Mouse (Mus musculus): Measurements from ENCODE around the gene Psma4. TPM values are rescaled to one million over a fixed set of nuclear protein-coding genes. Genes with fewer than 3 reads are reported as not detected.
A peak's percentile ranks its signal among the peaks of the same experiment; 100 is the strongest.

Gene Psma4
- polyA plus RNA-seq, 1 experiment, result not detected

- 70% methylated on average over 8 of the region's 8 CpGs for WGBS
- Histone ChIP-seq H3K27ac (ENCODE audit: insufficient read depth, low read depth, low read length) (no peak within 1 kb of the TSS), H3K4me3 (ENCODE audit: insufficient read depth, low read depth, low read length) (peak within 1 kb of the TSS; percentile 57), H3K4me1 (ENCODE audit: control insufficient read depth, insufficient read depth, low read length) (peaks cover 10% of the 10 kb centered on the region)
- TF ChIP-seq CTCF (IDR thresholded peaks at IDR 0.05; ENCODE audit: insufficient read depth, low read depth, low read length) (no peak), POLR2A (IDR thresholded peaks at IDR 0.05; ENCODE audit: insufficient read depth, low read depth, low read length) (no peak)
Measured at GRCm38 (mm10) chr9:54980674-54981073, 30.1 kb downstream of the Psma4 start, which contains the start of gene Chrna5. TSS of gene Chrna5 (plus strand) at chr9:54980880.

GRCm38 (mm10) chr9:54981291-54982191, 31.0 kb downstream of the Psma4 start:
- 1% methylated on average over 85 of the region's 85 CpGs for WGBS
- no peak for TF ChIP-seq CTCF (IDR thresholded peaks at IDR 0.05; ENCODE audit: insufficient read depth, low read depth, low read length)
- no peak for TF ChIP-seq POLR2A (IDR thresholded peaks at IDR 0.05; ENCODE audit: insufficient read depth, low read depth, low read length)
- Histone ChIP-seq H3K4me1 (ENCODE audit: control insufficient read depth, insufficient read depth, low read length) (peaks cover 10% of the 10 kb centered on the region), H3K4me3 (ENCODE audit: insufficient read depth, low read depth, low read length) (peak overlapping the region; percentile 57), H3K27ac (ENCODE audit: insufficient read depth, low read depth, low read length) (no peak overlapping the region)

- peaks cover 10% of the 10 kb centered on the region for H3K4me1 ChIP-seq (ENCODE audit: control insufficient read depth, insufficient read depth, low read length)
- 31% methylated on average over 7 of the region's 7 CpGs for WGBS
- TF ChIP-seq CTCF (IDR thresholded peaks at IDR 0.05; ENCODE audit: insufficient read depth, low read depth, low read length) (no peak), POLR2A (IDR thresholded peaks at IDR 0.05; ENCODE audit: insufficient read depth, low read depth, low read length) (no peak)
- no peak overlapping the region for H3K4me3 ChIP-seq (ENCODE audit: insufficient read depth, low read depth, low read length)
- no peak overlapping the region for H3K27ac ChIP-seq (ENCODE audit: insufficient read depth, low read depth, low read length)
Measured at GRCm38 (mm10) chr9:54982401-54982800, 31.8 kb downstream of the Psma4 start.

GRCm38 (mm10) chr9:54990362-54990761, 39.8 kb downstream of the Psma4 start:
- 86% methylated on average over 3 of the region's 3 CpGs for WGBS
- Histone ChIP-seq H3K27ac (ENCODE audit: insufficient read depth, low read depth, low read length) (no peak overlapping the region), H3K4me3 (ENCODE audit: insufficient read depth, low read depth, low read length) (no peak overlapping the region), H3K4me1 (ENCODE audit: control insufficient read depth, insufficient read depth, low read length) (no peaks in the 10 kb centered on the region)
- TF ChIP-seq CTCF (IDR thresholded peaks at IDR 0.05; ENCODE audit: insufficient read depth, low read depth, low read length), result no peak
- no peak for TF ChIP-seq POLR2A (IDR thresholded peaks at IDR 0.05; ENCODE audit: insufficient read depth, low read depth, low read length)

- Histone ChIP-seq H3K4me3 (ENCODE audit: insufficient read depth, low read depth, low read length) (no peak overlapping the region), H3K27ac (ENCODE audit: insufficient read depth, low read depth, low read length) (no peak overlapping the region), H3K4me1 (ENCODE audit: control insufficient read depth, insufficient read depth, low read length) (no peaks in the 10 kb centered on the region)
- WGBS, result 52% methylated on average over 3 of the region's 3 CpGs
- no peak for TF ChIP-seq POLR2A (IDR thresholded peaks at IDR 0.05; ENCODE audit: insufficient read depth, low read depth, low read length)
- TF ChIP-seq CTCF (IDR thresholded peaks at IDR 0.05; ENCODE audit: insufficient read depth, low read depth, low read length), result no peak
Measured at GRCm38 (mm10) chr9:54994381-54994780, 43.8 kb downstream of the Psma4 start.

- TF ChIP-seq POLR2A (IDR thresholded peaks at IDR 0.05; ENCODE audit: insufficient read depth, low read depth, low read length) (no peak), CTCF (IDR thresholded peaks at IDR 0.05; ENCODE audit: insufficient read depth, low read depth, low read length) (no peak)
- H3K27ac ChIP-seq (ENCODE audit: insufficient read depth, low read depth, low read length), result no peak overlapping the region
- no peaks in the 10 kb centered on the region for H3K4me1 ChIP-seq (ENCODE audit: control insufficient read depth, insufficient read depth, low read length)
- WGBS, result 87% methylated on average over 3 of the region's 3 CpGs
- H3K4me3 ChIP-seq (ENCODE audit: insufficient read depth, low read depth, low read length), result no peak overlapping the region
Measured at GRCm38 (mm10) chr9:54995645-54996044, 45.1 kb downstream of the Psma4 start.

GRCm38 (mm10) chr9:55003609-55004008, 53.0 kb downstream of the Psma4 start:
- Histone ChIP-seq H3K4me3 (ENCODE audit: insufficient read depth, low read depth, low read length) (no peak overlapping the region), H3K27ac (ENCODE audit: insufficient read depth, low read depth, low read length) (no peak overlapping the region), H3K4me1 (ENCODE audit: control insufficient read depth, insufficient read depth, low read length) (no peaks in the 10 kb centered on the region)
- TF ChIP-seq POLR2A (IDR thresholded peaks at IDR 0.05; ENCODE audit: insufficient read depth, low read depth, low read length) (no peak), CTCF (IDR thresholded peaks at IDR 0.05; ENCODE audit: insufficient read depth, low read depth, low read length) (no peak)
- 36% methylated on average over 4 of the region's 4 CpGs for WGBS

Other genes with a start within 250 kb of the Psma4 start
- gene Wdr61, start 216.3 kb upstream of the Psma4 start, polyA plus RNA-seq (2012; ENCODE audit: insufficient read depth, insufficient read length, low replicate concordance, missing spikeins), result not detected in 2 replicates
- not detected in 2 replicates for gene Crabp1, start 186.0 kb upstream of the Psma4 start, polyA plus RNA-seq (2012; ENCODE audit: insufficient read depth, insufficient read length, low replicate concordance, missing spikeins)
- not detected in 2 replicates for gene Ireb2, start 87.0 kb upstream of the Psma4 start, polyA plus RNA-seq (2012; ENCODE audit: insufficient read depth, insufficient read length, low replicate concordance, missing spikeins)
- not detected in 2 replicates for gene Hykk, start 33.5 kb upstream of the Psma4 start, polyA plus RNA-seq (2012; ENCODE audit: insufficient read depth, insufficient read length, low replicate concordance, missing spikeins)
- not detected in 2 replicates for gene AY074887, start 208 bp downstream of the Psma4 start, polyA plus RNA-seq (2012; ENCODE audit: insufficient read depth, insufficient read length, low replicate concordance, missing spikeins)
- not detected in 2 replicates for gene Chrna5, start 30.1 kb downstream of the Psma4 start, polyA plus RNA-seq (2012; ENCODE audit: insufficient read depth, insufficient read length, low replicate concordance, missing spikeins)
- gene Chrna3, start 75.8 kb downstream of the Psma4 start, polyA plus RNA-seq (2012; ENCODE audit: insufficient read depth, insufficient read length, low replicate concordance, missing spikeins), result not detected in 2 replicates
- gene Chrnb4, start 98.0 kb downstream of the Psma4 start, polyA plus RNA-seq (2012; ENCODE audit: insufficient read depth, insufficient read length, low replicate concordance, missing spikeins), result not detected in 2 replicates
- gene Ube2q2, start 198.1 kb downstream of the Psma4 start, polyA plus RNA-seq (2012; ENCODE audit: insufficient read depth, insufficient read length, low replicate concordance, missing spikeins), result not detected in 2 replicates